Comparison of ENCODE assay signal across 8 mouse cellular contexts in genomic region chr6:122485401-122486296, GRCm38 (mm10). TPM values are rescaled to one million over a fixed set of nuclear protein-coding genes. Genes with fewer than 3 reads are reported as not detected.
A peak's percentile ranks its signal among the peaks of the same experiment; 100 is the strongest.
DNase-seq lines count a peak whose midpoint lies in the region; ATAC-seq lines count a peak whose summit lies in the region.

No protein-coding gene starts in this region.

- H3K4me1 ChIP-seq in hindbrain, embryonic 12.5 days: peaks cover 13% of the 10 kb centered on the region
- H3K4me1 ChIP-seq in limb, embryonic 15.5 days: peaks cover 3% of the 10 kb centered on the region; the same call in 1 of the 2 replicates

- H3K27me3 ChIP-seq in hindbrain, embryonic 12.5 days: no peaks in the 10 kb centered on the region; the same call in 1 of the 2 replicates
- no peaks in the 10 kb centered on the region; the same call in 1 of the 2 replicates for H3K27me3 ChIP-seq in limb, embryonic 15.5 days

- no peaks in the 10 kb centered on the region for H3K36me3 ChIP-seq in hindbrain, embryonic 12.5 days
- no peaks in the 10 kb centered on the region for H3K36me3 ChIP-seq in limb, embryonic 15.5 days

- H3K4me3 ChIP-seq in hindbrain, embryonic 12.5 days: peak overlapping the region; percentile 69
- H3K4me3 ChIP-seq in limb, embryonic 15.5 days: peak overlapping the region; percentile 79

- no peaks in the 10 kb centered on the region for H3K9me3 ChIP-seq in hindbrain, embryonic 12.5 days (replicated peaks)
- H3K9me3 ChIP-seq in limb, embryonic 15.5 days: no peaks in the 10 kb centered on the region

- peak overlapping the region; percentile 88 for H3K9ac ChIP-seq in hindbrain, embryonic 12.5 days
- peak overlapping the region; percentile 62 for H3K9ac ChIP-seq in limb, embryonic 15.5 days

- WGBS in hindbrain, embryonic 12.5 days: 3% methylated on average over 41 of the region's 91 CpGs
- under 1% methylated on average over 67 of the region's 91 CpGs for WGBS in limb, embryonic 15.5 days

- DNase-seq in frontal cortex, adult 2 months (ENCODE audit: extremely low spot score in 1 of 2, low spot score in 1 of 2): no peak
- peak; percentile 24 for DNase-seq in CD4-positive helper T cell, adult 2 months (ENCODE audit: low read depth, low spot score)
- DNase-seq in cerebellum, postnatal 14 days: peak; percentile 78 to 82
- peak; percentile 68 for DNase-seq in retina, postnatal 1 day
- DNase-seq in urinary bladder, postnatal 10 days (ENCODE audit: low spot score): no peak

- ATAC-seq in frontal cortex, adult (ENCODE audit: low TSS enrichment): peak; percentile 66
- peak; percentile 74 for ATAC-seq in hindbrain, embryonic 12.5 days (ENCODE audit: low FRiP score)
- ATAC-seq in limb, embryonic 15.5 days (ENCODE audit: insufficient number of reproducible peaks, low FRiP score, low TSS enrichment, low read depth): peak; percentile 68

- peak overlapping the region; percentile 97 for H3K27ac ChIP-seq in hindbrain, embryonic 12.5 days
- H3K27ac ChIP-seq in limb, embryonic 15.5 days: 0 out of 2 replicates have a peak overlapping the region, but pooled peaks have one; percentile 22

- H3K4me2 ChIP-seq in hindbrain, embryonic 12.5 days (replicated peaks): peak overlapping the region; percentile 54
- peak overlapping the region; percentile 87 for H3K4me2 ChIP-seq in limb, embryonic 15.5 days

RNA-seq across cellular contexts. Expression of gene Rimklb, which starts 12.9 kb away (rescaled TPM):
- polyA plus RNA-seq in frontal cortex, adult 2 months (2012; rRNA removed): 51.2 and 54.9 TPM in 2 replicates
- polyA plus RNA-seq in hindbrain, embryonic 12.5 days (2016; fragmentation: Nextera tagmentation; extraction: Ambion mirVana): 78.4 and 90.9 TPM in 2 replicates
- polyA plus RNA-seq in limb, embryonic 15.5 days (2015; fragmentation: Nextera tagmentation; extraction: Ambion mirVana): 9.3 and 11.6 TPM in 2 replicates

RNA-seq across cellular contexts. Expression of gene Mfap5, which starts 20.0 kb away (rescaled TPM):
- polyA plus RNA-seq in frontal cortex, adult 2 months (2012; rRNA removed): 0.90 and 3.5 TPM in 2 replicates
- 1.6 and 2.6 TPM in 2 replicates for polyA plus RNA-seq in hindbrain, embryonic 12.5 days (2016; fragmentation: Nextera tagmentation; extraction: Ambion mirVana)
- 63.6 and 80.5 TPM in 2 replicates for polyA plus RNA-seq in limb, embryonic 15.5 days (2015; fragmentation: Nextera tagmentation; extraction: Ambion mirVana)

Comparison
In these comparisons a context has a peak if more than half of its experiments do, and no peak if none do; other contexts are left out.
1. DNase-seq: peak in CD4-positive helper T cell, adult 2 months (single experiment), cerebellum, postnatal 14 days (2 of 2) and retina, postnatal 1 day (single experiment); none in frontal cortex, adult 2 months (0 of 2) and urinary bladder, postnatal 10 days (single experiment).
2. RNA of gene Mfap5, which starts 20.0 kb away (polyA plus RNA-seq): 63.6 to 80.5 TPM in limb, embryonic 15.5 days; 1.6 to 2.6 TPM in hindbrain, embryonic 12.5 days and 0.90 to 3.5 TPM in frontal cortex, adult 2 months; every median in the first group is over 10 times any median in the second.
3. Peak in every context shown above with its lines, with median percentiles within 50 percentile points of each other: ATAC-seq.